Mouse (Mus musculus) hindbrain, embryonic 12.5 days (tissue): ENCODE data around the gene Palm2. TPM values are rescaled to one million over a fixed set of nuclear protein-coding genes. Genes with fewer than 3 reads are reported as not detected.

ENCODE experiments used
- polyA plus RNA-seq: library from polyadenylated mRNA; unstranded; fragments of >200 nt; fragmentation: Nextera tagmentation; extraction: Ambion mirVana; gene quantifications from 2 replicates; pipeline ENCODE4 v1.2.1, GENCODE M21; 2016

Gene Palm2
- polyA plus RNA-seq, 1 experiment from 2014 or later: 6.0 TPM

Other genes with a start within 250 kb of the Palm2 start
- 2.2 and 4.3 TPM in 2 replicates for gene Ptpn3, start 132.4 kb upstream of the Palm2 start, polyA plus RNA-seq
- 28.1 and 36.1 TPM in 2 replicates for gene Pakap, start 133.9 kb downstream of the Palm2 start, polyA plus RNA-seq